Mouse (Mus musculus): Measurements from ENCODE around the gene Arf1. TPM values are rescaled to one million over a fixed set of nuclear protein-coding genes. Genes with fewer than 3 reads are reported as not detected.

Gene Arf1
- total RNA-seq (2021): 100 to 1,000 TPM; 193 to 199 TPM
- long read RNA-seq, experiment 1, transcript Arf1-201 (5 exons, 1,800 nt): major isoform, 200 of 261 reads
- long read RNA-seq, experiment 1, transcript Arf1-202 (5 exons, 1,991 nt): minor isoform, 9 of 261 reads
- long read RNA-seq, experiment 1, partial matches to known transcripts: 50 of 261 reads
- long read RNA-seq, experiment 1, other reads (novel, unspliced or antisense): 2 of 261 reads
- long read RNA-seq, experiment 2, transcript Arf1-202 (5 exons, 1,991 nt): minor isoform, 9 of 245 reads
- long read RNA-seq, experiment 2, transcript Arf1-201 (5 exons, 1,800 nt): major isoform, 200 of 245 reads
- long read RNA-seq, experiment 2, partial matches to known transcripts: 13 of 245 reads
- long read RNA-seq, experiment 2, other reads (novel, unspliced or antisense): 23 of 245 reads

- peak; percentile 96 for DNase-seq
Observed at GRCm38 (mm10) chr11:59228122-59228953, at the start of gene Arf1. Gene Arf1 (minus strand): TSS chr11:59228270.

- DNase-seq: no peak
Observed at GRCm38 (mm10) chr11:59276877-59277276, 48.8 kb upstream of the Arf1 start.

GRCm38 (mm10) chr11:59274184-59274583, 46.1 kb upstream of the Arf1 start:
- no peak for DNase-seq

- no peak for DNase-seq
Observed at GRCm38 (mm10) chr11:59266727-59267126, 38.7 kb upstream of the Arf1 start.

- DNase-seq: no peak
Observed at GRCm38 (mm10) chr11:59265154-59265813, 37.2 kb upstream of the Arf1 start.

- no peak for DNase-seq
Observed at GRCm38 (mm10) chr11:59264593-59264992, 36.5 kb upstream of the Arf1 start.

GRCm38 (mm10) chr11:59263870-59264563, 35.9 kb upstream of the Arf1 start:
- no peak for DNase-seq

- DNase-seq: no peak
Observed at GRCm38 (mm10) chr11:59262308-59262707, 34.2 kb upstream of the Arf1 start.

- DNase-seq: no peak
Observed at GRCm38 (mm10) chr11:59260706-59261493, 32.8 kb upstream of the Arf1 start.

GRCm38 (mm10) chr11:59259647-59260046, 31.6 kb upstream of the Arf1 start:
- DNase-seq: no peak

GRCm38 (mm10) chr11:59248101-59248500, 20.0 kb upstream of the Arf1 start:
- no peak for DNase-seq

GRCm38 (mm10) chr11:59243856-59244255, 15.8 kb upstream of the Arf1 start:
- DNase-seq: no peak

- DNase-seq: no peak
Observed at GRCm38 (mm10) chr11:59241841-59242240, 13.8 kb upstream of the Arf1 start.

- no peak for DNase-seq
Observed at GRCm38 (mm10) chr11:59239796-59240195, 11.7 kb upstream of the Arf1 start.

GRCm38 (mm10) chr11:59239428-59239785, 11.3 kb upstream of the Arf1 start:
- no peak for DNase-seq

- DNase-seq: peak; percentile 46
Observed at GRCm38 (mm10) chr11:59238525-59239427, 10.7 kb upstream of the Arf1 start.

GRCm38 (mm10) chr11:59232797-59233196, 4.7 kb upstream of the Arf1 start:
- no peak for DNase-seq

GRCm38 (mm10) chr11:59230144-59230760, 2.2 kb upstream of the Arf1 start:
- peak; percentile 44 for DNase-seq

GRCm38 (mm10) chr11:59227604-59228121, 407 bp downstream of the Arf1 start:
- DNase-seq: no peak
